Mouse (Mus musculus): ENCODE measurements around the gene Majin. TPM values are rescaled to one million over a fixed set of nuclear protein-coding genes. Genes with fewer than 3 reads are reported as not detected.

The Majin gene
- polyA plus RNA-seq, 1 experiment: not detected

- no peak overlapping the region for H3K27ac ChIP-seq (ENCODE audit: insufficient read depth, low read length)
- H3K4me1 ChIP-seq (ENCODE audit: control insufficient read depth, insufficient read depth, low read length): peaks cover 6% of the 10 kb centered on the region
- H3K4me3 ChIP-seq (ENCODE audit: low read depth, low read length): no peak overlapping the region
- TF ChIP-seq POLR2A (IDR thresholded peaks at IDR 0.05; ENCODE audit: insufficient read depth, low read length) (no peak), EP300 (IDR thresholded peaks at IDR 0.05; ENCODE audit: insufficient read depth, low read depth, low read length) (no peak), CTCF (IDR thresholded peaks at IDR 0.05; ENCODE audit: low read depth, low read length) (no peak)
- no peaks in the 10 kb centered on the region for H3K27me3 ChIP-seq (ENCODE audit: control insufficient read depth, insufficient read depth, low read length, poor library complexity, severe bottlenecking)
- no peak overlapping the region for H3K9ac ChIP-seq (ENCODE audit: low read depth, poor library complexity, severe bottlenecking)
- no peaks in the 10 kb centered on the region for H3K9me3 ChIP-seq (replicated peaks; ENCODE audit: control insufficient read depth, insufficient read depth, low read length, poor library complexity, severe bottlenecking)
- H3K36me3 ChIP-seq (ENCODE audit: control insufficient read depth, insufficient read depth, low read length, poor library complexity, severe bottlenecking): no peaks in the 10 kb centered on the region
Observed at GRCm38 (mm10) chr19:6265727-6266182, 81.6 kb downstream of the Majin start.

- Histone ChIP-seq H3K9ac (ENCODE audit: low read depth, poor library complexity, severe bottlenecking) (no peak overlapping the region), H3K4me3 (ENCODE audit: low read depth, low read length) (no peak overlapping the region), H3K9me3 (replicated peaks; ENCODE audit: control insufficient read depth, insufficient read depth, low read length, poor library complexity, severe bottlenecking) (no peaks in the 10 kb centered on the region), H3K27ac (ENCODE audit: insufficient read depth, low read length) (no peak overlapping the region), H3K4me1 (ENCODE audit: control insufficient read depth, insufficient read depth, low read length) (peaks cover 14% of the 10 kb centered on the region), H3K36me3 (ENCODE audit: control insufficient read depth, insufficient read depth, low read length, poor library complexity, severe bottlenecking) (no peaks in the 10 kb centered on the region), H3K27me3 (ENCODE audit: control insufficient read depth, insufficient read depth, low read length, poor library complexity, severe bottlenecking) (no peaks in the 10 kb centered on the region)
- TF ChIP-seq CTCF (IDR thresholded peaks at IDR 0.05; ENCODE audit: low read depth, low read length): no peak
- no peak for TF ChIP-seq POLR2A (IDR thresholded peaks at IDR 0.05; ENCODE audit: insufficient read depth, low read length)
Observed at GRCm38 (mm10) chr19:6267306-6268169, 83.3 kb downstream of the Majin start.

GRCm38 (mm10) chr19:6268170-6268528 lies 84.0 kb downstream of the Majin start:
- TF ChIP-seq CTCF (IDR thresholded peaks at IDR 0.05; ENCODE audit: low read depth, low read length): peak; percentile 89
- TF ChIP-seq POLR2A (IDR thresholded peaks at IDR 0.05; ENCODE audit: insufficient read depth, low read length): no peak
- no peaks in the 10 kb centered on the region for H3K27me3 ChIP-seq (ENCODE audit: control insufficient read depth, insufficient read depth, low read length, poor library complexity, severe bottlenecking)
- no peaks in the 10 kb centered on the region for H3K9me3 ChIP-seq (replicated peaks; ENCODE audit: control insufficient read depth, insufficient read depth, low read length, poor library complexity, severe bottlenecking)
- H3K4me1 ChIP-seq (ENCODE audit: control insufficient read depth, insufficient read depth, low read length): peaks cover 14% of the 10 kb centered on the region
- H3K36me3 ChIP-seq (ENCODE audit: control insufficient read depth, insufficient read depth, low read length, poor library complexity, severe bottlenecking): no peaks in the 10 kb centered on the region
- no peak overlapping the region for H3K4me3 ChIP-seq (ENCODE audit: low read depth, low read length)
- H3K27ac ChIP-seq (ENCODE audit: insufficient read depth, low read length): no peak overlapping the region
- no peak overlapping the region for H3K9ac ChIP-seq (ENCODE audit: low read depth, poor library complexity, severe bottlenecking)

- TF ChIP-seq EP300 (IDR thresholded peaks at IDR 0.05; ENCODE audit: insufficient read depth, low read depth, low read length): no peak
- TF ChIP-seq POLR2A (IDR thresholded peaks at IDR 0.05; ENCODE audit: insufficient read depth, low read length): no peak
- no peak for TF ChIP-seq CTCF (IDR thresholded peaks at IDR 0.05; ENCODE audit: low read depth, low read length)
- Histone ChIP-seq H3K27me3 (ENCODE audit: control insufficient read depth, insufficient read depth, low read length, poor library complexity, severe bottlenecking) (no peaks in the 10 kb centered on the region), H3K36me3 (ENCODE audit: control insufficient read depth, insufficient read depth, low read length, poor library complexity, severe bottlenecking) (no peaks in the 10 kb centered on the region), H3K4me1 (ENCODE audit: control insufficient read depth, insufficient read depth, low read length) (peaks cover 14% of the 10 kb centered on the region), H3K4me3 (ENCODE audit: low read depth, low read length) (no peak overlapping the region), H3K9ac (ENCODE audit: low read depth, poor library complexity, severe bottlenecking) (no peak overlapping the region), H3K9me3 (replicated peaks; ENCODE audit: control insufficient read depth, insufficient read depth, low read length, poor library complexity, severe bottlenecking) (no peaks in the 10 kb centered on the region), H3K27ac (ENCODE audit: insufficient read depth, low read length) (no peak overlapping the region)
Observed at GRCm38 (mm10) chr19:6268670-6269132, 84.5 kb downstream of the Majin start.

- Histone ChIP-seq H3K9ac (ENCODE audit: low read depth, poor library complexity, severe bottlenecking) (0 out of 2 replicates have a peak overlapping the region, but pooled peaks have one; percentile 8), H3K36me3 (ENCODE audit: control insufficient read depth, insufficient read depth, low read length, poor library complexity, severe bottlenecking) (no peaks in the 10 kb centered on the region), H3K4me3 (ENCODE audit: low read depth, low read length) (no peak overlapping the region), H3K27ac (ENCODE audit: insufficient read depth, low read length) (peak overlapping the region; percentile 94), H3K27me3 (ENCODE audit: control insufficient read depth, insufficient read depth, low read length, poor library complexity, severe bottlenecking) (no peaks in the 10 kb centered on the region), H3K9me3 (replicated peaks; ENCODE audit: control insufficient read depth, insufficient read depth, low read length, poor library complexity, severe bottlenecking) (no peaks in the 10 kb centered on the region), H3K4me1 (ENCODE audit: control insufficient read depth, insufficient read depth, low read length) (peaks cover 14% of the 10 kb centered on the region)
- TF ChIP-seq POLR2A (IDR thresholded peaks at IDR 0.05; ENCODE audit: insufficient read depth, low read length): no peak
- no peak for TF ChIP-seq CTCF (IDR thresholded peaks at IDR 0.05; ENCODE audit: low read depth, low read length)
- TF ChIP-seq EP300 (IDR thresholded peaks at IDR 0.05; ENCODE audit: insufficient read depth, low read depth, low read length): 0 out of 2 replicates have a peak, but pooled peaks have one; percentile 55
Observed at GRCm38 (mm10) chr19:6269798-6270475, 85.7 kb downstream of the Majin start.

GRCm38 (mm10) chr19:6270661-6271060 lies 86.5 kb downstream of the Majin start:
- Histone ChIP-seq H3K27me3 (ENCODE audit: control insufficient read depth, insufficient read depth, low read length, poor library complexity, severe bottlenecking) (no peaks in the 10 kb centered on the region), H3K9ac (ENCODE audit: low read depth, poor library complexity, severe bottlenecking) (peak overlapping the region; percentile 21), H3K4me1 (ENCODE audit: control insufficient read depth, insufficient read depth, low read length) (peaks cover 14% of the 10 kb centered on the region), H3K9me3 (replicated peaks; ENCODE audit: control insufficient read depth, insufficient read depth, low read length, poor library complexity, severe bottlenecking) (no peaks in the 10 kb centered on the region), H3K36me3 (ENCODE audit: control insufficient read depth, insufficient read depth, low read length, poor library complexity, severe bottlenecking) (no peaks in the 10 kb centered on the region), H3K27ac (ENCODE audit: insufficient read depth, low read length) (peak overlapping the region; percentile 94), H3K4me3 (ENCODE audit: low read depth, low read length) (no peak overlapping the region)
- 0 out of 2 replicates have a peak, but pooled peaks have one; percentile 4 for TF ChIP-seq EP300 (IDR thresholded peaks at IDR 0.05; ENCODE audit: insufficient read depth, low read depth, low read length)
- TF ChIP-seq POLR2A (IDR thresholded peaks at IDR 0.05; ENCODE audit: insufficient read depth, low read length): no peak
